24 mouse cellular contexts compared by ENCODE assay signal in the genomic region with DNA sequence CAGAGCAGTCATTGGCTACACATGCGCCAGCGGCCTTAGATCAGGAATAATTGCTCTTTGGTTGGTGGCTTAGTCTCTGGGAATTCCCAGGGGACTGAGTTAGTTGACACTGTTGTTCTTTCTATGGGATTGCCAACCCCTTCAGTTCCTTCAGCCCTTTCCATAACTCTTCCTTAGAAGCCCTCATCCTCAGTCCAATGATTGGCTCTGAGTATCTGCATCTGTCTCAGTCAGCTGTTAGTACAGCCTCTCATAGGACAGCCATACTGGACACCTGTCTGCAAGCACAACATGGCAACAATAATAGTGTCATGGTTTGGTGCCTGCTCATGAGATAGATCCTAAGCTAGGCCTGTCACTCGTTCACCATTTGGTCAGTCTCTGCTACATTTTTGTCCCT.
DNase-seq lines count a peak whose midpoint lies in the region; ATAC-seq lines count a peak whose summit lies in the region.
"Had no signal": no experiment of that assay in that cellular context is flagged by ENCODE, and none has a peak within 500 bp of the region (broad histone marks: within the 10 kb centered on the region; RNA-seq: fewer than 3 reads in every experiment).

No protein-coding gene starts in this region.

- H3K27ac ChIP-seq in embryonic facial prominence, embryonic 11.5 days (replicated peaks; ENCODE audit: low read depth, low read length) = no peak overlapping the region
- H3K27ac ChIP-seq in embryonic facial prominence, embryonic 10.5 days (replicated peaks) = no peak overlapping the region
- no peak overlapping the region for H3K27ac ChIP-seq in limb, embryonic 13.5 days
- no peak overlapping the region for H3K27ac ChIP-seq in limb, embryonic 10.5 days
- H3K27ac ChIP-seq in midbrain, embryonic 13.5 days = no peak overlapping the region
- H3K27ac ChIP-seq in midbrain, embryonic 10.5 days (replicated peaks) = no peak overlapping the region
- H3K27ac ChIP-seq: embryonic facial prominence, embryonic 12.5 days; embryonic facial prominence, embryonic 15.5 days; forebrain, embryonic 13.5 days; heart, adult 2 months; hindbrain, embryonic 12.5 days; hindbrain, postnatal 0 days had no signal

- H3K4me2 ChIP-seq in embryonic facial prominence, embryonic 11.5 days (ENCODE audit: low read depth, low read length) = no peak overlapping the region
- H3K4me2 ChIP-seq in limb, embryonic 13.5 days (replicated peaks) = no peak overlapping the region
- no peak overlapping the region for H3K4me2 ChIP-seq in midbrain, embryonic 13.5 days (replicated peaks)
- H3K4me2 ChIP-seq: embryonic facial prominence, embryonic 12.5 days; embryonic facial prominence, embryonic 15.5 days; forebrain, embryonic 13.5 days; heart, embryonic 11.5 days; hindbrain, embryonic 12.5 days had no signal

- H3K4me3 ChIP-seq in embryonic facial prominence, embryonic 11.5 days (ENCODE audit: low read depth, low read length) = no peak overlapping the region
- H3K4me3 ChIP-seq in embryonic facial prominence, embryonic 10.5 days = no peak overlapping the region
- H3K4me3 ChIP-seq in limb, embryonic 13.5 days = no peak overlapping the region
- H3K4me3 ChIP-seq in limb, embryonic 10.5 days = no peak overlapping the region
- no peak overlapping the region for H3K4me3 ChIP-seq in midbrain, embryonic 13.5 days (replicated peaks)
- H3K4me3 ChIP-seq in midbrain, embryonic 10.5 days = no peak overlapping the region
- H3K4me3 ChIP-seq: embryonic facial prominence, embryonic 12.5 days; embryonic facial prominence, embryonic 15.5 days; forebrain, embryonic 13.5 days; heart, adult 2 months; hindbrain, embryonic 12.5 days had no signal

- H3K9ac ChIP-seq in embryonic facial prominence, embryonic 11.5 days (replicated peaks; ENCODE audit: low read length) = no peak overlapping the region
- H3K9ac ChIP-seq in limb, embryonic 13.5 days = no peak overlapping the region
- no peak overlapping the region for H3K9ac ChIP-seq in midbrain, embryonic 13.5 days (replicated peaks)
- H3K9ac ChIP-seq: embryonic facial prominence, embryonic 12.5 days; embryonic facial prominence, embryonic 15.5 days; forebrain, embryonic 13.5 days; hindbrain, embryonic 12.5 days had no signal

- 70% methylated on average over 3 of the region's 3 CpGs for WGBS in embryonic facial prominence, embryonic 11.5 days
- WGBS in embryonic facial prominence, embryonic 10.5 days = 79% methylated on average over 3 of the region's 3 CpGs
- WGBS in limb, embryonic 13.5 days = 76% methylated on average over 3 of the region's 3 CpGs
- 79% methylated on average over 3 of the region's 3 CpGs for WGBS in limb, embryonic 10.5 days
- 71% methylated on average over 3 of the region's 3 CpGs for WGBS in midbrain, embryonic 13.5 days
- WGBS in midbrain, embryonic 10.5 days = 65% methylated on average over 3 of the region's 3 CpGs

- ATAC-seq in embryonic facial prominence, embryonic 11.5 days (replicated peaks; ENCODE audit: insufficient number of reproducible peaks, low FRiP score, low TSS enrichment, low read depth) = peak; percentile 62; the same call in 1 of the 2 replicates
- peak; percentile 54 for ATAC-seq in limb, embryonic 13.5 days (ENCODE audit: low FRiP score, low read depth)
- ATAC-seq in midbrain, embryonic 13.5 days = 0 out of 2 replicates have a peak, but pooled peaks have one; percentile 30
- ATAC-seq: activated CD4-positive, CD25-positive, alpha-beta regulatory T cell, adult 4 months; forebrain, embryonic 13.5 days; forebrain, embryonic 16.5 days; hindbrain, postnatal 0 days; inflammation-experienced regulatory T-cells, adult 6 months had no signal

- H3K27me3 ChIP-seq in embryonic facial prominence, embryonic 11.5 days (ENCODE audit: control insufficient read depth, insufficient read depth, low read length) = no peaks in the 10 kb centered on the region
- H3K27me3 ChIP-seq in embryonic facial prominence, embryonic 10.5 days (replicated peaks; ENCODE audit: low read depth, poor library complexity, severe bottlenecking) = no peaks in the 10 kb centered on the region
- H3K27me3 ChIP-seq in limb, embryonic 13.5 days = no peaks in the 10 kb centered on the region
- H3K27me3 ChIP-seq in limb, embryonic 10.5 days (ENCODE audit: low read depth, poor library complexity, severe bottlenecking) = no peaks in the 10 kb centered on the region
- no peaks in the 10 kb centered on the region for H3K27me3 ChIP-seq in midbrain, embryonic 13.5 days
- H3K27me3 ChIP-seq in midbrain, embryonic 10.5 days (ENCODE audit: low read depth, poor library complexity, severe bottlenecking) = no peaks in the 10 kb centered on the region
- H3K27me3 ChIP-seq: embryonic facial prominence, embryonic 12.5 days; embryonic facial prominence, embryonic 15.5 days; forebrain, embryonic 13.5 days; hindbrain, embryonic 12.5 days had no signal

- H3K36me3 ChIP-seq in embryonic facial prominence, embryonic 11.5 days (replicated peaks; ENCODE audit: control insufficient read depth, insufficient read depth, low read depth, low read length) = no peaks in the 10 kb centered on the region
- no peaks in the 10 kb centered on the region for H3K36me3 ChIP-seq in embryonic facial prominence, embryonic 10.5 days (replicated peaks)
- H3K36me3 ChIP-seq in limb, embryonic 13.5 days = no peaks in the 10 kb centered on the region
- no peaks in the 10 kb centered on the region for H3K36me3 ChIP-seq in limb, embryonic 10.5 days
- H3K36me3 ChIP-seq in midbrain, embryonic 13.5 days = no peaks in the 10 kb centered on the region
- no peaks in the 10 kb centered on the region for H3K36me3 ChIP-seq in midbrain, embryonic 10.5 days
- H3K36me3 ChIP-seq: embryonic facial prominence, embryonic 12.5 days; embryonic facial prominence, embryonic 15.5 days; hindbrain, embryonic 12.5 days had no signal

- H3K9me3 ChIP-seq in embryonic facial prominence, embryonic 11.5 days (replicated peaks; ENCODE audit: control insufficient read depth, low read length) = no peaks in the 10 kb centered on the region
- H3K9me3 ChIP-seq in embryonic facial prominence, embryonic 10.5 days = no peaks in the 10 kb centered on the region
- H3K9me3 ChIP-seq in limb, embryonic 13.5 days = no peaks in the 10 kb centered on the region
- no peaks in the 10 kb centered on the region for H3K9me3 ChIP-seq in limb, embryonic 10.5 days (replicated peaks)
- no peaks in the 10 kb centered on the region for H3K9me3 ChIP-seq in midbrain, embryonic 13.5 days
- no peaks in the 10 kb centered on the region for H3K9me3 ChIP-seq in midbrain, embryonic 10.5 days (replicated peaks)
- H3K9me3 ChIP-seq: embryonic facial prominence, embryonic 12.5 days; embryonic facial prominence, embryonic 15.5 days; forebrain, embryonic 13.5 days; hindbrain, embryonic 12.5 days had no signal

- DNase-seq in embryonic facial prominence, embryonic 11.5 days (ENCODE audit: low spot score) = no peak
- DNase-seq in embryonic facial prominence, embryonic 10.5 days (ENCODE audit: low spot score) = no peak
- DNase-seq in limb, embryonic 10.5 days (ENCODE audit: low spot score) = no peak
- no peak for DNase-seq in midbrain, embryonic 10.5 days (ENCODE audit: low spot score)
- DNase-seq: adrenal gland, adult 8-10 months; adrenal gland, postnatal 25 days; cerebellum, adult 11-12 months; cerebellum, adult 8-10 months; cerebellum, postnatal 36 days; embryo, embryonic 11 days; gastrocnemius, postnatal 10 days; gastrocnemius, postnatal 36 days; heart, adult 2 months had no signal

- H3K4me1 ChIP-seq in embryonic facial prominence, embryonic 11.5 days (ENCODE audit: control insufficient read depth, insufficient read depth, low read length) = no peaks in the 10 kb centered on the region
- peaks cover 3% of the 10 kb centered on the region; the same call in 1 of the 2 replicates for H3K4me1 ChIP-seq in embryonic facial prominence, embryonic 10.5 days
- H3K4me1 ChIP-seq in limb, embryonic 13.5 days = 0 out of 2 replicates have a peak, but pooled peaks cover 4% of the 10 kb centered on the region
- H3K4me1 ChIP-seq in limb, embryonic 10.5 days = no peaks in the 10 kb centered on the region
- H3K4me1 ChIP-seq in midbrain, embryonic 13.5 days (replicated peaks) = no peaks in the 10 kb centered on the region
- H3K4me1 ChIP-seq in midbrain, embryonic 10.5 days = no peaks in the 10 kb centered on the region
- H3K4me1 ChIP-seq: embryonic facial prominence, embryonic 15.5 days; forebrain, embryonic 13.5 days; hindbrain, embryonic 12.5 days had no signal
